Mouse (Mus musculus) thymus, adult 2 months (tissue): Measurements from ENCODE around the gene Zfp459. TPM values are rescaled to one million over a fixed set of nuclear protein-coding genes. Genes with fewer than 3 reads are reported as not detected.
A peak's percentile ranks its signal among the peaks of the same experiment; 100 is the strongest.

ENCODE experiments used
- DNase-seq: peaks from one replicate; pipeline ENCODE4 v3.0.0; 2021
- H3K27ac ChIP-seq: fragments of 200-500 bp; 2 replicates; pipeline ENCODE4 v1.5.1; 2012; ENCODE audit warnings: low read length, control low read depth; ENCODE audit not compliant: control insufficient read depth, insufficient read depth
- H3K27me3 ChIP-seq: fragments of 200-500 bp; 2 replicates; pipeline ENCODE4 v1.6.1; 2012; ENCODE audit warnings: mild to moderate bottlenecking, low read length, moderate library complexity, mixed read lengths; ENCODE audit not compliant: control insufficient read depth, insufficient read depth
- H3K36me3 ChIP-seq: fragments of 200-500 bp; 2 replicates; pipeline ENCODE4 v1.6.1; 2012; ENCODE audit warnings: mild to moderate bottlenecking, low read length, moderate library complexity; ENCODE audit not compliant: control insufficient read depth, insufficient read depth
- H3K4me1 ChIP-seq: fragments of 200-500 bp; replicated peaks from 2 replicates; pipeline ENCODE4 v1.6.1; 2012; ENCODE audit warnings: low read length; ENCODE audit not compliant: control insufficient read depth, insufficient read depth
- H3K4me3 ChIP-seq: fragments of 200-500 bp; 2 replicates; pipeline ENCODE4 v1.5.1; 2012; ENCODE audit warnings: mild to moderate bottlenecking, low read length, control low read depth, moderate library complexity; ENCODE audit not compliant: control insufficient read depth, insufficient read depth
- CTCF ChIP-seq: fragments of 200-500 bp; IDR thresholded peaks from 2 replicates; pipeline ENCODE4 v1.5.1; 2012; ENCODE audit warnings: mild to moderate bottlenecking, control low read depth, low read length, moderate library complexity, borderline replicate concordance; ENCODE audit not compliant: control insufficient read depth, poor library complexity, insufficient read depth; ENCODE audit errors: extremely low read depth
- POLR2A ChIP-seq: fragments of 200-500 bp; IDR thresholded peaks from 2 replicates; pipeline ENCODE4 v1.6.1; 2012; ENCODE audit warnings: mild to moderate bottlenecking, low read length, control low read depth, moderate library complexity; ENCODE audit not compliant: control insufficient read depth, poor library complexity, insufficient read depth; ENCODE audit errors: extremely low read depth
- WGBS: fragments of 180-500 bp; shearing (Covaris S2); methylation state at CpG from one replicate; pipeline ENCODE4 v1.1.7; 2018; 5-methylcytosine and 5-hydroxymethylcytosine counted together
- polyA plus RNA-seq: library from polyadenylated mRNA; depleted of rRNA; stranded (reverse); fragments of >200 nt; gene quantifications from 2 replicates; pipeline ENCODE4 v1.2.3, GENCODE M21; 2012; rRNA removed

Zfp459 gene
- polyA plus RNA-seq, 1 experiment, result 0.61 TPM

- TF ChIP-seq CTCF, result no peak
- TF ChIP-seq POLR2A, result 0 out of 2 replicates have a peak, but pooled peaks have one; percentile 25
- under 1% methylated on average over 15 of the region's 15 CpGs for WGBS
These were observed 61.0 kb downstream of the Zfp459 start, which contains the start of the genes Gm28044 and Zfp953 for GRCm38 (mm10) chr13:67360131-67360744. TSS of gene Gm28044 (minus strand) at chr13:67360536. TSS of gene Zfp953 (minus strand) at chr13:67360605.

More at GRCm38 (mm10) chr13:67360131-67360744, 61.0 kb downstream of the Zfp459 start, which contains the start of the genes Gm28044 and Zfp953:
- H3K27ac ChIP-seq, result peak within 1 kb of the TSS; percentile 64
- peak; percentile 88 for DNase-seq
- no peaks in the 10 kb centered on the region for H3K27me3 ChIP-seq
- H3K4me3 ChIP-seq, result peak within 1 kb of the TSS; percentile 77
- H3K36me3 ChIP-seq, result no peaks in the 10 kb centered on the region
- H3K4me1 ChIP-seq, result no peaks in the 10 kb centered on the region; the same call in 1 of the 2 replicates

Other genes with a start within 250 kb of the Zfp459 start
- 2.8 and 4.5 TPM in 2 replicates for gene Rsl1, start 248.2 kb downstream of the Zfp459 start, polyA plus RNA-seq
- gene Zfp455, start 226.9 kb downstream of the Zfp459 start, polyA plus RNA-seq, result 0.24 and 0.30 TPM in 2 replicates
- gene Zfp458, start 143.0 kb downstream of the Zfp459 start, polyA plus RNA-seq, result 0.97 and 1.1 TPM in 2 replicates
- 1.4 and 2.4 TPM in 2 replicates for gene Zfp457, start 114.9 kb downstream of the Zfp459 start, polyA plus RNA-seq
- gene Zfp595, start 88.8 kb downstream of the Zfp459 start, polyA plus RNA-seq, result 1.5 and 2.0 TPM in 2 replicates
- gene Gm28044, start 60.9 kb downstream of the Zfp459 start, polyA plus RNA-seq, result not detected in 2 replicates
- gene Zfp953, start 60.8 kb downstream of the Zfp459 start, polyA plus RNA-seq, result 0.82 TPM in 2 replicates
- 0.23 TPM in 1 of 2 replicates, not detected in the other for gene Gm28041, start 45.7 kb downstream of the Zfp459 start, polyA plus RNA-seq
- gene Zfp456, start 45.6 kb downstream of the Zfp459 start, polyA plus RNA-seq, result 0.37 and 0.65 TPM in 2 replicates
- 1.6 and 5.0 TPM in 2 replicates for gene Zfp429, start 21.6 kb downstream of the Zfp459 start, polyA plus RNA-seq
- 2.4 and 3.6 TPM in 2 replicates for gene Zfp874a, start 30.2 kb upstream of the Zfp459 start, polyA plus RNA-seq
- 5.9 and 6.3 TPM in 2 replicates for gene Zfp874b, start 62.8 kb upstream of the Zfp459 start, polyA plus RNA-seq
- 1.2 and 1.7 TPM in 2 replicates for gene Zfp58, start 79.1 kb upstream of the Zfp459 start, polyA plus RNA-seq
- gene Gm26965, start 104.7 kb upstream of the Zfp459 start, polyA plus RNA-seq, result not detected in 2 replicates
- gene Zfp87, start 104.8 kb upstream of the Zfp459 start, polyA plus RNA-seq, result 31.2 and 43.7 TPM in 2 replicates
- 7.0 and 8.6 TPM in 2 replicates for gene Zfp748, start 132.4 kb upstream of the Zfp459 start, polyA plus RNA-seq
- 1.1 and 1.2 TPM in 2 replicates for gene Zfp729b, start 188.3 kb upstream of the Zfp459 start, polyA plus RNA-seq
- gene Gm49345, start 216.4 kb upstream of the Zfp459 start, polyA plus RNA-seq, result 1.0 TPM in 1 of 2 replicates, not detected in the other
- gene Zfp729a, start 216.4 kb upstream of the Zfp459 start, polyA plus RNA-seq, result 1.8 and 2.0 TPM in 2 replicates